Mouse (Mus musculus): ENCODE data around the gene Tm4sf5. TPM values are rescaled to one million over a fixed set of nuclear protein-coding genes. Genes with fewer than 3 reads are reported as not detected.

Tm4sf5 gene
- polyA plus RNA-seq, 1 experiment from 2014 or later: not detected

GRCm38 (mm10) chr11:70539423-70539822, 34.4 kb downstream of the Tm4sf5 start:
- WGBS: 20% methylated on average over 9 of the region's 9 CpGs
- Histone ChIP-seq H3K27me3 (ENCODE audit: control insufficient read depth, insufficient read depth, low read length) (peaks cover 8% of the 10 kb centered on the region), H3K4me3 (ENCODE audit: low read depth, low read length) (peak overlapping the region; percentile 56)

GRCm38 (mm10) chr11:70539877-70540587, 35.0 kb downstream of the Tm4sf5 start, which contains the start of gene Pld2:
Gene Pld2 (plus strand): TSS chr11:70540064.
- no peaks in the 10 kb centered on the region for H3K4me1 ChIP-seq (ENCODE audit: control insufficient read depth, insufficient read depth, low read length)
- H3K36me3 ChIP-seq (replicated peaks; ENCODE audit: control insufficient read depth, insufficient read depth, low read depth, low read length): no peaks in the 10 kb centered on the region
- under 1% methylated on average over 65 of the region's 65 CpGs for WGBS
- ATAC-seq (replicated peaks; ENCODE audit: insufficient number of reproducible peaks, low FRiP score, low TSS enrichment, low read depth) (peak; percentile 89), DNase-seq (ENCODE audit: low spot score) (peak; percentile 92)
- H3K9ac ChIP-seq (replicated peaks; ENCODE audit: low read length): peak within 1 kb of the TSS; percentile 56
- H3K4me3 ChIP-seq (ENCODE audit: low read depth, low read length): peak within 1 kb of the TSS; percentile 56
- peaks cover 8% of the 10 kb centered on the region for H3K27me3 ChIP-seq (ENCODE audit: control insufficient read depth, insufficient read depth, low read length)
- H3K4me2 ChIP-seq (ENCODE audit: low read depth, low read length): peak within 1 kb of the TSS; percentile 87
- no peak within 1 kb of the TSS for H3K27ac ChIP-seq (replicated peaks; ENCODE audit: low read depth, low read length)
- H3K9me3 ChIP-seq (replicated peaks; ENCODE audit: control insufficient read depth, low read length): no peaks in the 10 kb centered on the region

More at GRCm38 (mm10) chr11:70539423-70539822, 34.4 kb downstream of the Tm4sf5 start:
- Histone ChIP-seq H3K9me3 (replicated peaks; ENCODE audit: control insufficient read depth, low read length) (no peaks in the 10 kb centered on the region), H3K9ac (replicated peaks; ENCODE audit: low read length) (no peak overlapping the region), H3K27ac (replicated peaks; ENCODE audit: low read depth, low read length) (no peak overlapping the region), H3K4me2 (ENCODE audit: low read depth, low read length) (peak overlapping the region; percentile 87), H3K4me1 (ENCODE audit: control insufficient read depth, insufficient read depth, low read length) (no peaks in the 10 kb centered on the region), H3K36me3 (replicated peaks; ENCODE audit: control insufficient read depth, insufficient read depth, low read depth, low read length) (no peaks in the 10 kb centered on the region)
- no peak for DNase-seq (ENCODE audit: low spot score)
- no peak for ATAC-seq (replicated peaks; ENCODE audit: insufficient number of reproducible peaks, low FRiP score, low TSS enrichment, low read depth)

GRCm38 (mm10) chr11:70540928-70541327, 35.9 kb downstream of the Tm4sf5 start:
- H3K27me3 ChIP-seq (ENCODE audit: control insufficient read depth, insufficient read depth, low read length): peaks cover 8% of the 10 kb centered on the region
- peak overlapping the region; percentile 87; the same call in 1 of the 2 replicates for H3K4me2 ChIP-seq (ENCODE audit: low read depth, low read length)
- H3K4me3 ChIP-seq (ENCODE audit: low read depth, low read length): no peak overlapping the region
- H3K9me3 ChIP-seq (replicated peaks; ENCODE audit: control insufficient read depth, low read length): no peaks in the 10 kb centered on the region
- H3K27ac ChIP-seq (replicated peaks; ENCODE audit: low read depth, low read length): no peak overlapping the region
- ATAC-seq (replicated peaks; ENCODE audit: insufficient number of reproducible peaks, low FRiP score, low TSS enrichment, low read depth): no peak
- WGBS: 84% methylated on average over 7 of the region's 7 CpGs
- no peak overlapping the region for H3K9ac ChIP-seq (replicated peaks; ENCODE audit: low read length)
- no peak for DNase-seq (ENCODE audit: low spot score)
- no peaks in the 10 kb centered on the region for H3K4me1 ChIP-seq (ENCODE audit: control insufficient read depth, insufficient read depth, low read length)
- H3K36me3 ChIP-seq (replicated peaks; ENCODE audit: control insufficient read depth, insufficient read depth, low read depth, low read length): no peaks in the 10 kb centered on the region

- H3K36me3 ChIP-seq (replicated peaks; ENCODE audit: control insufficient read depth, insufficient read depth, low read depth, low read length): no peaks in the 10 kb centered on the region
- no peak overlapping the region for H3K4me2 ChIP-seq (ENCODE audit: low read depth, low read length)
- H3K4me1 ChIP-seq (ENCODE audit: control insufficient read depth, insufficient read depth, low read length): no peaks in the 10 kb centered on the region
- H3K9me3 ChIP-seq (replicated peaks; ENCODE audit: control insufficient read depth, low read length): no peaks in the 10 kb centered on the region
- H3K27ac ChIP-seq (replicated peaks; ENCODE audit: low read depth, low read length): no peak overlapping the region
- H3K4me3 ChIP-seq (ENCODE audit: low read depth, low read length): no peak overlapping the region
- peaks cover 8% of the 10 kb centered on the region for H3K27me3 ChIP-seq (ENCODE audit: control insufficient read depth, insufficient read depth, low read length)
- H3K9ac ChIP-seq (replicated peaks; ENCODE audit: low read length): no peak overlapping the region
- DNase-seq (ENCODE audit: low spot score): no peak
- ATAC-seq (replicated peaks; ENCODE audit: insufficient number of reproducible peaks, low FRiP score, low TSS enrichment, low read depth): no peak
- 83% methylated on average over 5 of the region's 5 CpGs for WGBS
Measured at GRCm38 (mm10) chr11:70541415-70541814, 36.4 kb downstream of the Tm4sf5 start.

GRCm38 (mm10) chr11:70544496-70544895, 39.5 kb downstream of the Tm4sf5 start:
- Histone ChIP-seq H3K4me1 (ENCODE audit: control insufficient read depth, insufficient read depth, low read length) (no peaks in the 10 kb centered on the region), H3K9me3 (replicated peaks; ENCODE audit: control insufficient read depth, low read length) (no peaks in the 10 kb centered on the region), H3K4me3 (ENCODE audit: low read depth, low read length) (no peak overlapping the region), H3K27me3 (ENCODE audit: control insufficient read depth, insufficient read depth, low read length) (peaks cover 6% of the 10 kb centered on the region), H3K27ac (replicated peaks; ENCODE audit: low read depth, low read length) (no peak overlapping the region), H3K4me2 (ENCODE audit: low read depth, low read length) (no peak overlapping the region), H3K9ac (replicated peaks; ENCODE audit: low read length) (no peak overlapping the region), H3K36me3 (replicated peaks; ENCODE audit: control insufficient read depth, insufficient read depth, low read depth, low read length) (no peaks in the 10 kb centered on the region)
- 60% methylated on average over 7 of the region's 7 CpGs for WGBS
- DNase-seq (ENCODE audit: low spot score): no peak
- ATAC-seq (replicated peaks; ENCODE audit: insufficient number of reproducible peaks, low FRiP score, low TSS enrichment, low read depth): no peak

- Histone ChIP-seq H3K27ac (replicated peaks; ENCODE audit: low read depth, low read length) (no peak overlapping the region), H3K9me3 (replicated peaks; ENCODE audit: control insufficient read depth, low read length) (no peaks in the 10 kb centered on the region), H3K4me3 (ENCODE audit: low read depth, low read length) (no peak overlapping the region), H3K9ac (replicated peaks; ENCODE audit: low read length) (no peak overlapping the region), H3K27me3 (ENCODE audit: control insufficient read depth, insufficient read depth, low read length) (no peaks in the 10 kb centered on the region), H3K4me1 (ENCODE audit: control insufficient read depth, insufficient read depth, low read length) (no peaks in the 10 kb centered on the region), H3K4me2 (ENCODE audit: low read depth, low read length) (no peak overlapping the region), H3K36me3 (replicated peaks; ENCODE audit: control insufficient read depth, insufficient read depth, low read depth, low read length) (no peaks in the 10 kb centered on the region)
- ATAC-seq (replicated peaks; ENCODE audit: insufficient number of reproducible peaks, low FRiP score, low TSS enrichment, low read depth) (no peak), DNase-seq (ENCODE audit: low spot score) (no peak)
- WGBS: 87% methylated on average over 8 of the region's 8 CpGs
Measured at GRCm38 (mm10) chr11:70551526-70551925, 46.5 kb downstream of the Tm4sf5 start.

GRCm38 (mm10) chr11:70553940-70554339, 48.9 kb downstream of the Tm4sf5 start:
- WGBS: 24% methylated on average over 7 of the region's 7 CpGs
- no peak overlapping the region for H3K9ac ChIP-seq (replicated peaks; ENCODE audit: low read length)
- no peak overlapping the region for H3K27ac ChIP-seq (replicated peaks; ENCODE audit: low read depth, low read length)
- H3K4me1 ChIP-seq (ENCODE audit: control insufficient read depth, insufficient read depth, low read length): no peaks in the 10 kb centered on the region
- H3K4me3 ChIP-seq (ENCODE audit: low read depth, low read length): no peak overlapping the region
- no peaks in the 10 kb centered on the region for H3K27me3 ChIP-seq (ENCODE audit: control insufficient read depth, insufficient read depth, low read length)
- no peak for DNase-seq (ENCODE audit: low spot score)
- no peaks in the 10 kb centered on the region for H3K9me3 ChIP-seq (replicated peaks; ENCODE audit: control insufficient read depth, low read length)
- no peak for ATAC-seq (replicated peaks; ENCODE audit: insufficient number of reproducible peaks, low FRiP score, low TSS enrichment, low read depth)
- no peaks in the 10 kb centered on the region for H3K36me3 ChIP-seq (replicated peaks; ENCODE audit: control insufficient read depth, insufficient read depth, low read depth, low read length)
- H3K4me2 ChIP-seq (ENCODE audit: low read depth, low read length): no peak overlapping the region

GRCm38 (mm10) chr11:70557545-70557944, 52.5 kb downstream of the Tm4sf5 start:
- H3K9ac ChIP-seq (replicated peaks; ENCODE audit: low read length): no peak overlapping the region
- no peaks in the 10 kb centered on the region for H3K9me3 ChIP-seq (replicated peaks; ENCODE audit: control insufficient read depth, low read length)
- 86% methylated on average over 9 of the region's 9 CpGs for WGBS
- no peaks in the 10 kb centered on the region for H3K36me3 ChIP-seq (replicated peaks; ENCODE audit: control insufficient read depth, insufficient read depth, low read depth, low read length)
- H3K4me2 ChIP-seq (ENCODE audit: low read depth, low read length): no peak overlapping the region
- ATAC-seq (replicated peaks; ENCODE audit: insufficient number of reproducible peaks, low FRiP score, low TSS enrichment, low read depth): no peak
- H3K27me3 ChIP-seq (ENCODE audit: control insufficient read depth, insufficient read depth, low read length): no peaks in the 10 kb centered on the region
- DNase-seq (ENCODE audit: low spot score): no peak
- no peaks in the 10 kb centered on the region; the same call in 1 of the 2 replicates for H3K4me1 ChIP-seq (ENCODE audit: control insufficient read depth, insufficient read depth, low read length)
- H3K4me3 ChIP-seq (ENCODE audit: low read depth, low read length): no peak overlapping the region
- H3K27ac ChIP-seq (replicated peaks; ENCODE audit: low read depth, low read length): no peak overlapping the region

All from embryonic facial prominence, embryonic 11.5 days (tissue).